ENCODE assay signal across 10 mouse cellular contexts in genomic region chr1:167259702-167260101, GRCm38 (mm10). TPM values are rescaled to one million over a fixed set of nuclear protein-coding genes. Genes with fewer than 3 reads are reported as not detected.
DNase-seq lines count a peak whose midpoint lies in the region; ATAC-seq and TF ChIP-seq lines count a peak whose summit lies in the region.
"Had no signal": no experiment of that assay in that cellular context is flagged by ENCODE, and none has a peak within 500 bp of the region (broad histone marks: within the 10 kb centered on the region; RNA-seq: fewer than 3 reads in every experiment).

No protein-coding gene starts in this region.

- intact Hi-C loops in gastrocnemius, postnatal 36 days (cut with DNase I), result no loop called here

- H3K9ac ChIP-seq in hindbrain, embryonic 13.5 days, result no peak overlapping the region
- no peak overlapping the region for H3K9ac ChIP-seq in hindbrain, embryonic 14.5 days
- no peak overlapping the region for H3K9ac ChIP-seq in embryonic facial prominence, embryonic 15.5 days
- no peak overlapping the region for H3K9ac ChIP-seq in intestine, postnatal 0 days (ENCODE audit: low read depth, low read length)
- no peak overlapping the region for H3K9ac ChIP-seq in midbrain, embryonic 11.5 days (ENCODE audit: low read length)

- no peak overlapping the region for H3K4me2 ChIP-seq in hindbrain, embryonic 13.5 days
- H3K4me2 ChIP-seq in hindbrain, embryonic 14.5 days (replicated peaks), result no peak overlapping the region
- H3K4me2 ChIP-seq in embryonic facial prominence, embryonic 15.5 days (replicated peaks), result no peak overlapping the region
- no peak overlapping the region for H3K4me2 ChIP-seq in intestine, postnatal 0 days (replicated peaks; ENCODE audit: low read depth)
- H3K4me2 ChIP-seq in midbrain, embryonic 11.5 days, result no peak overlapping the region

- WGBS in hindbrain, embryonic 13.5 days, result 63% methylated on average over 10 of the region's 10 CpGs
- 64% methylated on average over 10 of the region's 10 CpGs for WGBS in hindbrain, embryonic 14.5 days
- 50% methylated on average over 10 of the region's 10 CpGs for WGBS in embryonic facial prominence, embryonic 15.5 days
- WGBS in intestine, postnatal 0 days, result 56% methylated on average over 10 of the region's 10 CpGs
- WGBS in midbrain, embryonic 11.5 days, result 70% methylated on average over 10 of the region's 10 CpGs

- peaks cover 43% of the 10 kb centered on the region for H3K4me1 ChIP-seq in hindbrain, embryonic 13.5 days (replicated peaks)
- H3K4me1 ChIP-seq in hindbrain, embryonic 14.5 days (replicated peaks; ENCODE audit: control insufficient read depth, insufficient read depth, low read length), result 0 out of 2 replicates have a peak, but pooled peaks cover 4% of the 10 kb centered on the region
- peaks cover 40% of the 10 kb centered on the region for H3K4me1 ChIP-seq in embryonic facial prominence, embryonic 15.5 days
- no peaks in the 10 kb centered on the region for H3K4me1 ChIP-seq in intestine, postnatal 0 days (replicated peaks; ENCODE audit: control insufficient read depth, insufficient read depth, low read length)
- H3K4me1 ChIP-seq in midbrain, embryonic 11.5 days (ENCODE audit: control insufficient read depth, insufficient read depth, low read length), result no peaks in the 10 kb centered on the region

- peak; percentile 20; the same call in 1 of the 2 replicates for TF ChIP-seq CTCF in intestine, postnatal 0 days (IDR thresholded peaks at IDR 0.05; ENCODE audit: low read depth)

- no peaks in the 10 kb centered on the region for H3K27me3 ChIP-seq in hindbrain, embryonic 13.5 days
- H3K27me3 ChIP-seq in hindbrain, embryonic 14.5 days (ENCODE audit: control insufficient read depth, insufficient read depth, low read length), result no peaks in the 10 kb centered on the region
- no peaks in the 10 kb centered on the region for H3K27me3 ChIP-seq in embryonic facial prominence, embryonic 15.5 days
- no peaks in the 10 kb centered on the region for H3K27me3 ChIP-seq in intestine, postnatal 0 days (replicated peaks; ENCODE audit: control insufficient read depth, insufficient read depth, low read length)
- no peaks in the 10 kb centered on the region for H3K27me3 ChIP-seq in midbrain, embryonic 11.5 days (ENCODE audit: control insufficient read depth, insufficient read depth, low read length)

- H3K27ac ChIP-seq in hindbrain, embryonic 13.5 days, result peak overlapping the region; percentile 66
- no peak overlapping the region for H3K27ac ChIP-seq in hindbrain, embryonic 14.5 days
- peak overlapping the region; percentile 6; the same call in 1 of the 2 replicates for H3K27ac ChIP-seq in embryonic facial prominence, embryonic 15.5 days (replicated peaks)
- no peak overlapping the region for H3K27ac ChIP-seq in intestine, postnatal 0 days (ENCODE audit: low read depth, low read length)
- H3K27ac ChIP-seq in midbrain, embryonic 11.5 days (ENCODE audit: low read depth, low read length), result no peak overlapping the region

- no peaks in the 10 kb centered on the region for H3K36me3 ChIP-seq in hindbrain, embryonic 13.5 days
- H3K36me3 ChIP-seq in hindbrain, embryonic 14.5 days (replicated peaks; ENCODE audit: control insufficient read depth, insufficient read depth), result no peaks in the 10 kb centered on the region
- H3K36me3 ChIP-seq in embryonic facial prominence, embryonic 15.5 days, result no peaks in the 10 kb centered on the region
- no peaks in the 10 kb centered on the region for H3K36me3 ChIP-seq in intestine, postnatal 0 days (ENCODE audit: control insufficient read depth, insufficient read depth)
- H3K36me3 ChIP-seq in midbrain, embryonic 11.5 days (ENCODE audit: control insufficient read depth, insufficient read depth, low read length), result no peaks in the 10 kb centered on the region

- no peak overlapping the region for H3K4me3 ChIP-seq in hindbrain, embryonic 13.5 days
- H3K4me3 ChIP-seq in hindbrain, embryonic 14.5 days (replicated peaks; ENCODE audit: low read length), result no peak overlapping the region
- no peak overlapping the region for H3K4me3 ChIP-seq in embryonic facial prominence, embryonic 15.5 days (replicated peaks)
- no peak overlapping the region for H3K4me3 ChIP-seq in intestine, postnatal 0 days (ENCODE audit: low read depth, low read length)
- no peak overlapping the region for H3K4me3 ChIP-seq in midbrain, embryonic 11.5 days (ENCODE audit: low read depth, low read length)
- H3K4me3 ChIP-seq: erythroblast, embryonic 14.5 days had no signal

- no peaks in the 10 kb centered on the region for H3K9me3 ChIP-seq in hindbrain, embryonic 13.5 days
- H3K9me3 ChIP-seq in hindbrain, embryonic 14.5 days (ENCODE audit: control insufficient read depth, low read length), result no peaks in the 10 kb centered on the region
- no peaks in the 10 kb centered on the region for H3K9me3 ChIP-seq in embryonic facial prominence, embryonic 15.5 days (replicated peaks)
- no peaks in the 10 kb centered on the region for H3K9me3 ChIP-seq in intestine, postnatal 0 days (ENCODE audit: control insufficient read depth)
- no peaks in the 10 kb centered on the region for H3K9me3 ChIP-seq in midbrain, embryonic 11.5 days (ENCODE audit: control insufficient read depth, low read length)

- ATAC-seq in hindbrain, embryonic 13.5 days (ENCODE audit: low FRiP score), result no peak
- no peak for ATAC-seq in hindbrain, embryonic 14.5 days (ENCODE audit: low FRiP score)
- ATAC-seq in embryonic facial prominence, embryonic 15.5 days (ENCODE audit: insufficient number of reproducible peaks, low FRiP score, low TSS enrichment, low read depth), result no peak
- ATAC-seq in intestine, postnatal 0 days, result no peak
- no peak for ATAC-seq in midbrain, embryonic 11.5 days (ENCODE audit: low FRiP score)

- DNase-seq in hindbrain, embryonic 14.5 days (ENCODE audit: low spot score), result no peak
- peak; percentile 79 to 82 for DNase-seq in right cerebral cortex, adult 2 months (ENCODE audit: low spot score in 2 of 2)
- DNase-seq in gastrocnemius, postnatal 36 days, result no peak
- DNase-seq in midbrain, embryonic 11.5 days (ENCODE audit: low spot score, missing footprints), result no peak
- no peak for DNase-seq in cerebellum, adult 8-10 months
- DNase-seq: kidney, postnatal 14 days had no signal

RNA-seq across cellular contexts. Expression of gene Uck2, which starts 25.4 kb away (rescaled TPM):
- 58.4 and 63.4 TPM in 2 replicates for polyA plus RNA-seq in hindbrain, embryonic 13.5 days (2015; fragmentation: Nextera tagmentation; extraction: Ambion mirVana)
- 48.8 and 49.6 TPM in 2 replicates for polyA plus RNA-seq in hindbrain, embryonic 14.5 days (2014; fragmentation: Nextera tagmentation; extraction: Ambion mirVana)
- polyA plus RNA-seq in embryonic facial prominence, embryonic 15.5 days (2015; fragmentation: Nextera tagmentation; extraction: Ambion mirVana), result 60.2 and 62.4 TPM in 2 replicates
- polyA plus RNA-seq in intestine, postnatal 0 days (2015; fragmentation: Nextera tagmentation; extraction: Ambion mirVana), result 10.1 and 10.8 TPM in 2 replicates
- 10 to 100 TPM; 17.6 to 18.9 TPM for total RNA-seq in gastrocnemius, postnatal 36 days (2021)
- polyA plus RNA-seq in midbrain, embryonic 11.5 days (2014; fragmentation: Nextera tagmentation; extraction: Ambion mirVana), result 110 and 113 TPM in 2 replicates

RNA-seq across cellular contexts. Expression of gene Tmco1, which starts 48.5 kb away (rescaled TPM):
- polyA plus RNA-seq in hindbrain, embryonic 13.5 days (2015; fragmentation: Nextera tagmentation; extraction: Ambion mirVana), result 72.5 and 73.5 TPM in 2 replicates
- polyA plus RNA-seq in hindbrain, embryonic 14.5 days (2014; fragmentation: Nextera tagmentation; extraction: Ambion mirVana), result 67.8 and 72.0 TPM in 2 replicates
- polyA plus RNA-seq in embryonic facial prominence, embryonic 15.5 days (2015; fragmentation: Nextera tagmentation; extraction: Ambion mirVana), result 92.0 and 92.5 TPM in 2 replicates
- 82.6 and 95.3 TPM in 2 replicates for polyA plus RNA-seq in intestine, postnatal 0 days (2015; fragmentation: Nextera tagmentation; extraction: Ambion mirVana)
- 10 to 100 TPM; 28.7 to 34.9 TPM for total RNA-seq in gastrocnemius, postnatal 36 days (2021)
- 94.2 and 105 TPM in 2 replicates for polyA plus RNA-seq in midbrain, embryonic 11.5 days (2014; fragmentation: Nextera tagmentation; extraction: Ambion mirVana)

Comparison
In these comparisons a context has a peak if more than half of its experiments do, and no peak if none do; other contexts are left out.
1. H3K27ac ChIP-seq: peak in hindbrain, embryonic 13.5 days (single experiment) and embryonic facial prominence, embryonic 15.5 days (single experiment); none in hindbrain, embryonic 14.5 days (single experiment), intestine, postnatal 0 days (single experiment) and midbrain, embryonic 11.5 days (single experiment).
2. DNase-seq: peak in right cerebral cortex, adult 2 months (2 of 2); none in hindbrain, embryonic 14.5 days (single experiment), gastrocnemius, postnatal 36 days (0 of 2), midbrain, embryonic 11.5 days (single experiment) and cerebellum, adult 8-10 months (single experiment).